Mouse (Mus musculus): ENCODE results near the gene 3300002I08Rik. TPM values are rescaled to one million over a fixed set of nuclear protein-coding genes. Genes with fewer than 3 reads are reported as not detected.
"Not testable (repeated sequence)": the region's sequence is repeated elsewhere in the genome, so short reads cannot be mapped to it uniquely, and the experiment has no call there.

The 3300002I08Rik gene
- polyA plus RNA-seq (2015; fragmentation: Nextera tagmentation; extraction: Ambion mirVana): 14.9 and 15.8 TPM in 2 replicates

DNA sequence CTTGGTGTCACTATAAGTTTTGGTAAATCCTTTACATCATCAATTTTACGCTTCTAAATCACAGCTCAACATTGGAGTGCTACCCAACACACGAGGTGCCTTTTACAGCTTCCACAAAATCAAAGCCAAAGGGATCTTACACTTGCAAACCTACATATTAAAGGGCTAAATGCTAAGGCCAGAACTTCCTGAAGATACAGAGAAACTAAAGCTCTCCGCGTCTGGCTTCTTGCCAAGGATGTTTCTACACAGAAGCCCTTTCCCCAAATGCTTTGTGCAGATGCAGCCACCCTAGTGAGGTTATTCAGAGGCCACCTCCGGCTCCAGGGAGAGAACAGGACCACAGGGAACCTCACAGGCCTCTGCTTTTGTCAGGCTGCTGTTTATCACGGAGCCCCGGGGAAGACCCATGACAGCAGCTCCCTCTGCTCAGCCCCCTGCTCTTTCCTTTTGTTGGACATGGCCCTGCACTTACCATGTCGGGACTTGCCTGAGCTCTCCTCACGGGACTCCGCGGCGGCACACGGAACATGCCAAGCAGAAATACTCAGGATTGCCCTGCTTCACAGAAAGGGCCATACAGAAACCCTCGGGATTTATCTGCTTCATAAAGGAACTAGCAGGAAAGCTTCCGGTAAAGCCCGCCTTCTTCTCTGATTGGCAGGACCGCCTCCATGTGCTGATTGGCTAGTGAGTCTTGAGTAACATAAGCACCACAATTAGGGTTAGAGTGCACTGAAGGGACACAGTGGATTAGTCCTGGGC, at the start of gene 3300002I08Rik:
TSS of gene 3300002I08Rik (minus strand) at position 653 of the 765 bp plus-strand sequence.
- H3K27me3 ChIP-seq; H3K9me3 ChIP-seq; H3K4me1 ChIP-seq (replicated peaks): not testable (repeated sequence)
- peaks cover 13% of the 10 kb centered on the region for H3K36me3 ChIP-seq
- peak; percentile 99 for ATAC-seq (ENCODE audit: low FRiP score)
- peak within 1 kb of the TSS; percentile 80 for H3K9ac ChIP-seq
- H3K27ac ChIP-seq: peak within 1 kb of the TSS; percentile 93
- H3K4me2 ChIP-seq: peak within 1 kb of the TSS; percentile 58
- peak within 1 kb of the TSS; percentile 63 for H3K4me3 ChIP-seq
- WGBS: 4% methylated on average over 17 of the region's 17 CpGs

DNA sequence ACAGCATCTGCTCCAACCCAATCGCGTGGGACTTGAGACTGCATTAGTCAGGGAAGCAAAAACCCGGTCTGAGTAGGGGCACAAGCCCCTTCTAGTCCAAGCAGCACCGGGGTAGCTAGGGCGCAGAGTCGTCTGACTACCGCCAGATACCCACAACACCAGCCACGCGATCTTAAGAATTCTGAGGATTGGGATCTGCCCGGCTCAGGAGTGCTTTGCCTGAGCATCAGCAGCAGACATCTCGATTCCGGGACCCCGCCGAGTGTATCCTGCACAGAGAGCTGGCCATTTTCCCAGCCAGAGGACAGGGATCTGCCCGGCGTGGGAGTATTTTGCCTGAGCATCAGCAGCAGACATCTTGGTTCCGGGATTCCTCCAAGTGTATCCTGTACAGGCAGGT, 49.6 kb upstream of the 3300002I08Rik start:
- Histone ChIP-seq H3K9me3 (peaks cover 24% of the 10 kb centered on the region), H3K36me3 (peaks cover 39% of the 10 kb centered on the region)
- H3K9ac ChIP-seq; H3K27ac ChIP-seq; H3K4me1 ChIP-seq (replicated peaks); H3K4me2 ChIP-seq; H3K27me3 ChIP-seq; ATAC-seq (ENCODE audit: low FRiP score); H3K4me3 ChIP-seq: not testable (repeated sequence)
- WGBS: 90% methylated on average over 17 of the region's 17 CpGs

DNA sequence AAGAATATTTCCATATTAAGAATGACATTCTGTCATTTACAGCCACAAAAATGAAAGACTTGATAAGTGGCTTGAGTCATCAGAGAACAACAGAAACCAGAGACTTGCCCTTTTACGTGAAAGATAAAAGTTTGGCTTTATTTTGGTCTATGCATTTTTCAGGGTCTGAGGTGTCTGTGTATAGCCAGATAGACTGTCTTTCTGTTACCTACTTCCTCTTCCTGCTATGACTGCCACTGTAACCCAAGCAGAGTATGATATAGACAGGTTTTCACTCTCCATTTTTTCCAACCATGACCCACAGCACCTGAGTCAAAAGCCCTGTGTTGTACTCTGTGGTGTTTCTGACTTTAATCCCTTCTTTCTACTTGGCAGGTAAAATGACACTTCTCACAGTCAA, 27.6 kb upstream of the 3300002I08Rik start:
- Histone ChIP-seq H3K9ac (no peak overlapping the region), H3K4me1 (replicated peaks) (no peaks in the 10 kb centered on the region), H3K36me3 (no peaks in the 10 kb centered on the region), H3K27me3 (no peaks in the 10 kb centered on the region), H3K4me3 (no peak overlapping the region), H3K4me2 (no peak overlapping the region), H3K27ac (no peak overlapping the region), H3K9me3 (0 out of 2 replicates have a peak, but pooled peaks cover 6% of the 10 kb centered on the region)
- no peak for ATAC-seq (ENCODE audit: low FRiP score)
- 94% methylated on average over 1 of the region's 1 CpGs for WGBS

DNA sequence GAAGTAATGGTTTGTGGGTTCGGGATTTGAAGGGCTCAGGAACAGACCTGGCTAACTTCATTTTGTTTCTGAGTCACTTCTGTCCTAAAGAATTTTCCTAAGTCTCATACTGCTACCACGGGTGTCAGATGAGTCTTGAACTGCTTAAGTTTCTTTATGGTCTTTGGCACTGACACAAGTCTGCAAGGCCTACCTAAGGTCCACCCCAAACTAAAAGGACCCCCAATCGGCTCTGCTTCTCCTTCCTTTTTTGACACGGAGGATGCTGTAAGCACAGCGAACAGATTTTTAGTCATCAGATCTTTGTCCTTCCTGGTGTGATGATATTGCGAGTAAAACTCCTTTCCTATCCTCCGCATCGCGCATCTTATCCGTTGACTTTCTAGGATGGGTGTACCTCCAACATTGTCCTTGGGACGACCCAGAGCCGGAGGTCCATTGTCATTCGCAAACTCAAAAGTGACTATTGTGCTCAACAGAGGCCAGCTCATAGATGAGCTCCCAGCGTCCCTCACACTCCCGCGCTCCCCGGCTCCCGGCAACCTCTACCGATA, 23.1 kb upstream of the 3300002I08Rik start:
- H3K4me1 ChIP-seq (replicated peaks); H3K36me3 ChIP-seq; ATAC-seq (ENCODE audit: low FRiP score); H3K27ac ChIP-seq; H3K27me3 ChIP-seq; H3K9me3 ChIP-seq; H3K9ac ChIP-seq; H3K4me2 ChIP-seq; H3K4me3 ChIP-seq: not testable (repeated sequence)
- 96% methylated on average over 19 of the region's 19 CpGs for WGBS

DNA sequence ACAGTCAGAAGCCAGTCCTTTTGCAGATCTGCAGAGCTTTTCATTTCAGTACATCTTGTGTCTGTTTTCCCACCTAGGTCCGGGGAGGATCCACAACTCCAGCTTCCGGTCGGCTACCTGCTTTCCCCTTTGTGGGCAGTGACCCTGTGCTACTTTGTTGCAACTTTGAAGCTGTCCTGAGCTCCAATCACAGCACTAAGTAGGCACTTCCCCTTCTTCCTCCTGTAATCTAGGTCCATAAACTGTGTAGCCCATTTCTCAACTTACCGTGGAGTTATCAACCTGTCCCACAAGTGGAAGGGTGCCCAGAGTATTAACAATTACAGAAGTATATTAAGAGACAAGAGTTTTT, 289 bp upstream of the 3300002I08Rik start:
- H3K27ac ChIP-seq: peak overlapping the region; percentile 93
- no peak; the same call in 1 of the 2 replicates for ATAC-seq (ENCODE audit: low FRiP score)
- peak overlapping the region; percentile 63 for H3K4me3 ChIP-seq
- WGBS: 19% methylated on average over 4 of the region's 4 CpGs
- no peaks in the 10 kb centered on the region for H3K27me3 ChIP-seq
- H3K4me1 ChIP-seq (replicated peaks): 0 out of 2 replicates have a peak, but pooled peaks cover 2% of the 10 kb centered on the region
- H3K36me3 ChIP-seq: peaks cover 8% of the 10 kb centered on the region; the same call in 1 of the 2 replicates
- H3K9me3 ChIP-seq: peaks cover 5% of the 10 kb centered on the region; the same call in 1 of the 2 replicates
- H3K9ac ChIP-seq: peak overlapping the region; percentile 80
- peak overlapping the region; percentile 58 for H3K4me2 ChIP-seq

DNA sequence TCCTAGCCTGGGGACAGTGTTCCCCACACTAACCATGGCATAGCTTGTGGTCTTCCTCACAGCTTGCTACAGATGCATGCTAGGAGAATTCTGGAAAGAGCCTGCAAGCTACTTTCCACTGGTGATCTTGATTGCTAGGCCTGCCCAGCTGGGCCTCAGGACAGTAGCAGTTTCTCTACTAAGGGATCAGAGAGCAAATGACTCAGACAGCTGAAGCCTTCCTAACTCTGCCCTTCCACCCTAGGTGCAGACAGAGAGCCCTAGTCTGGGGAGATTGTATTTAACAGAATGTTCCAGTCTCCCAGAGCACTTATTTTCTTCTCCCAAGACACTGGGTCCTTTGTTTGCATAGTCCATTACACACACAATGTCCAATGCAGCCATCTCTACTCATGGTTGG, 5.4 kb downstream of the 3300002I08Rik start:
- H3K4me1 ChIP-seq (replicated peaks); ATAC-seq (ENCODE audit: low FRiP score): not testable (repeated sequence)

DNA sequence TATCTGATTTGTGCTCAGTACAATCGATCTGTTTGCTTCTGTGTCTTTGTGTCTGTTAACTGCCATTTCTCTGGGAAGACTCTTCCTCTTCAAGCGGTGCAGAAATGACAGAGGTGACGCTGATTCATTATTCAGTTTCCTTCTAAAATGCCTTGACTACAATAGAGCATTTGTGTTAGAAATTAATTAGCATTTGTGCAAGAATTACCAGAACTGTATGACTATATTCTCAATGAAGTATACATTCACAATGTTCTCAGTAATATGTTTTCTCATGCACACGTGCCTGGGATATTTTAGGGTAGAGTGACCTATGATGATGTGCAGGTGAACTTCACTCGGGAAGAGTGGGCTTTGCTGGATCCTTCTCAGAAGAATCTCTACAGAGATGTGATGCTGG, 39.2 kb downstream of the 3300002I08Rik start, which contains the start of gene Gm10130:
TSS of gene Gm10130 (plus strand) at position 301 of the 400 bp plus-strand sequence.
- peaks cover 64% of the 10 kb centered on the region for H3K9me3 ChIP-seq
- no peak for ATAC-seq (ENCODE audit: low FRiP score)

More for the DNA sequence above, 5.4 kb downstream of the 3300002I08Rik start:
- not testable (repeated sequence) for H3K4me2 ChIP-seq, H3K9me3 ChIP-seq, H3K27me3 ChIP-seq, H3K27ac ChIP-seq, H3K4me3 ChIP-seq, H3K9ac ChIP-seq
- H3K36me3 ChIP-seq: peaks cover 21% of the 10 kb centered on the region

DNA sequence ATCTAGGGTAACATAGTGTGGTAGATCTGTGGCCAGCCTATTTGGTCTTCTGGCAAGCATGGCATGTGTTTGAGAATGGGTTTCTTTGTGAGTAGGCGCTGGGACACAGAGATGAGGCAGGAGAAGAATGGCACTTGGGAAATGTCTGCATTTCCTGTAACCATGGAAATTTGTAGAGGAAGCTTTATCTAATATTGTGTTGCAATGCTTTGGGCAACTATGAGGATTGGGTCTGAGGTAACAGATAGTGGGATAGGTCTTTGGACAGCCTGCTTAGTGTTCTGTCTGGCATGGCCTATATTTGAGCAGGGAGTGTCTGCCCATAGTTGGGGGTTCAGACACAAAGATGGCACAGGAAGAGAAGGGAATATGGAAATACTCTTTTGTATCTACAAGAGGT, 43.6 kb downstream of the 3300002I08Rik start:
- H3K27ac ChIP-seq: no peak overlapping the region
- no peaks in the 10 kb centered on the region for H3K4me1 ChIP-seq (replicated peaks)
- H3K4me2 ChIP-seq: no peak overlapping the region
- H3K9ac ChIP-seq: no peak overlapping the region
- no peak overlapping the region for H3K4me3 ChIP-seq
- WGBS: 96% methylated on average over 1 of the region's 1 CpGs
- H3K27me3 ChIP-seq: no peaks in the 10 kb centered on the region
- peaks cover 67% of the 10 kb centered on the region for H3K36me3 ChIP-seq
- ATAC-seq (ENCODE audit: low FRiP score): no peak
- H3K9me3 ChIP-seq: peaks cover 62% of the 10 kb centered on the region

More for the DNA sequence above, 39.2 kb downstream of the 3300002I08Rik start, which contains the start of gene Gm10130:
- Histone ChIP-seq H3K27me3 (no peaks in the 10 kb centered on the region), H3K36me3 (peaks cover 69% of the 10 kb centered on the region), H3K4me1 (replicated peaks) (no peaks in the 10 kb centered on the region), H3K4me3 (no peak within 1 kb of the TSS), H3K27ac (no peak within 1 kb of the TSS), H3K4me2 (no peak within 1 kb of the TSS), H3K9ac (no peak within 1 kb of the TSS)
- WGBS: 97% methylated on average over 5 of the region's 5 CpGs

DNA sequence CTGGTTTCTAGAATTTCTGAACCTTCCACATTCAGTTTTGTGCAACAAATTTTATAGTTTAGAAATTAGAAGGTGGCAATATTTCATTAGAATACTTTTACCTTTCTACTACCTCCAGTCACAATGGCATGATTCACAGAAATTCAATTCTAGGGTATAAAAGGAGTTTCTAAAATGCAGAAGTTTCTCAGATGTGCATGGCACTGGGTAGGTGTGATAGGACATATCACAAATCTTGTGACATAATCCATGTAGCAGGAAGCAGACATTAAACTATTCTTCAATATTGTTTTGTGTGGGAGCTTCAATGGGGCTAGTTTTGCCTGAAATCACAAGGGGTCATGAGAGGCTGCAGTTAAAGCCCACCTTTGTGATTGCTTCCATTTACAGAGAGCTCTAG, 46.4 kb downstream of the 3300002I08Rik start:
- 0 out of 2 replicates have a peak, but pooled peaks cover 2% of the 10 kb centered on the region for H3K4me1 ChIP-seq (replicated peaks)
- H3K4me2 ChIP-seq: no peak overlapping the region
- peaks cover 43% of the 10 kb centered on the region for H3K36me3 ChIP-seq
- no peak for ATAC-seq (ENCODE audit: low FRiP score)
- H3K9me3 ChIP-seq: peaks cover 39% of the 10 kb centered on the region
- no peak overlapping the region for H3K4me3 ChIP-seq
- no peak overlapping the region for H3K9ac ChIP-seq
- H3K27me3 ChIP-seq: no peaks in the 10 kb centered on the region
- no peak overlapping the region for H3K27ac ChIP-seq

DNA sequence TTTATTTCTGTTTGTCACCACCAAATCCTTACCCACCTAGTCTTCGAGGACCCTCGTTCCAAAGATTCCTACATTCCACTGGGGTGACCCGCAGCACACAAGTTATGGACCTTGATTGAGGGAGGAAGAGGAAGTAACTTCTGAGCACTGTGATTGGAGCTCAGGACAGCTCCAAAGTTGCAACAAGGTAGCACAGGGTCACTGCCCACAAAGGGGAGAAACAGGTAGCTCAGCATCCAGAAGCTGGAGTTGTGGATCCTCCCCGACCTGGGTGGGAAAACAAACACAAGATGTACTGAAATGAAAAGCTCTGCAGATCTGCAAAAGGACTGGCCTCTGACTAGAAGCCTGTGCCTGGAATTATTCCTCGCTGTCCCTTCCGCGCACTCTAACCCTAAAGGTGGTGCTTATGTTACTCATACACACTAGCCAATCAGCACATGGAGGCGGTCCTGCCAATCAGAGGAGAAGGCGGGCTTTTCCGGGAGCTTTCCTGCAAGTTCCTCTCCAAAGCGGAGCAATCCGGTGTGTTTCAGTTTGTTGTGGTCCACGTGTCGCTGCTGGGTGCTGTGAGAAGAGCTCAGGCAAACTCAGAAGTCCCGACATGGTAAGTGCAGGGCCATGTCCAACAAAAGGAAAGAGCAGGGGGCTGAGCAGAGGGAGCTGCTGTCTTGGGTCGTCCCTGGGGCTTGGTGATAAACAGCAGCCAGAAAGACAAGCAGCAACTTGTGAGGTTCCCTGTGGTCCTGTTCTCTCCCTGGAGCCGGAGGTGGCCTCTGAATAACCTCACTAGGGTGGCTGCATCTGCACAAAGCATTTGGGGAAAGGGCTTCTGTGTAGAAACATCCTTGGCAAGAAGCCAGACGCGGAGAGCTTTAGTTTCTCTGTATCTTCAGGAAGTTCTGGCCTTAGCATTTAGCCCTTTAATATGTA, 51.3 kb downstream of the 3300002I08Rik start:
- not testable (repeated sequence) for H3K36me3 ChIP-seq; H3K27me3 ChIP-seq; H3K4me1 ChIP-seq (replicated peaks); H3K27ac ChIP-seq; H3K9me3 ChIP-seq
- H3K4me3 ChIP-seq: peak overlapping the region; percentile 49
- WGBS: 19% methylated on average over 19 of the region's 19 CpGs
- ATAC-seq (ENCODE audit: low FRiP score): peak; percentile 99
- H3K4me2 ChIP-seq: peak overlapping the region; percentile 56
- peak overlapping the region; percentile 67 for H3K9ac ChIP-seq

DNA sequence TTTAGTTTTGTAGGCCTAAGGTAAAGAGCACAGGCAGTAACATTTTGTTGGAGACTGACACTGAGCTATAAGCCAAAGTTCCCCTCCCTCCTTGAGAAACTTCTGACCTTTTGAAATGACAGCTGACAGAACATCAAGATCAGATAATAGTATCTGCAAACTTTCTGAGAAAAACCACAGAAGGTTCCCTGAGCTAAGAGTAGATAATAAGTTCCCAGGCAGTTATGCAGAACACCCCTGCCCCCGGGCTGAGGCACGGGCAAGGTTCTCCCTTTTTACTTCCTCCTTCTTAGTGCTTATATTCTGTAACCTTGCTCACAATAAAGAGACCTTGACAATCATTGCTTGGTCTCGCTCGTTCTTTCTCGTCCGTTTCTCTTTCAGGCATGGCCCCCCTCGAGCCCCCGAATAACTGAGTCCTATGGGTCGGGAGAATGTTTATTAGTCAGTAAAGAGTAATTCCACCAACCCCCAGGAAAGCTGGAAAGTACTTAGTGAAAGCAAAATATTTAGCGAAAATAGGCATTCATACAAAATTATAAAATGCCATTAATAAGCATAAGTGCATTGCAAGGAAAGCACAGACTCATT, 55.3 kb downstream of the 3300002I08Rik start:
- ATAC-seq (ENCODE audit: low FRiP score): no peak
- Histone ChIP-seq H3K9me3 (no peaks in the 10 kb centered on the region), H3K27ac (no peak overlapping the region), H3K4me3 (no peak overlapping the region), H3K9ac (no peak overlapping the region), H3K4me1 (replicated peaks) (0 out of 2 replicates have a peak, but pooled peaks cover 2% of the 10 kb centered on the region), H3K36me3 (no peaks in the 10 kb centered on the region), H3K27me3 (no peaks in the 10 kb centered on the region), H3K4me2 (no peak overlapping the region)
- 90% methylated on average over 10 of the region's 10 CpGs for WGBS

DNA sequence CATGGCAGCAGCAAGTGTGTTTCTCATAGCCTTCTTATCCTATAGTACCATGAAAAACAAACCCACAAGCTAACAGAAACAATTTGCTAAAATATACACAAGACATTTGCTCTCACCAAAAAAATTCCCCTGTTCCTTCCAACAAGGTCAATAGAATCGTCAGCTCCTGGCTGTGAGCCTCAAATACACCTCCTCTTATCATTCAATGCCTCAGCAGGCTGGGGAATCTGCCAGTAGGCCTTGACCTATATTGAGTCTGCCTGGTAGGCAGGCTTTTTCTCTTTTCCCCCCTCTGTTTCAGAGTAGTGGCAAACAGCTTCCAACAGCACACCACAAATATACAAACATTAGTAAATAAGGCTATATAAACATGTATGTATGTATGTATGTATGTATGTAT, 63.5 kb downstream of the 3300002I08Rik start:
- H3K36me3 ChIP-seq: no peaks in the 10 kb centered on the region
- H3K4me2 ChIP-seq: no peak overlapping the region
- H3K4me3 ChIP-seq: no peak overlapping the region
- H3K27me3 ChIP-seq: no peaks in the 10 kb centered on the region
- no peak overlapping the region for H3K27ac ChIP-seq
- 56% methylated on average over 1 of the region's 1 CpGs for WGBS
- no peaks in the 10 kb centered on the region for H3K9me3 ChIP-seq
- H3K4me1 ChIP-seq (replicated peaks): no peaks in the 10 kb centered on the region
- no peak overlapping the region for H3K9ac ChIP-seq
- ATAC-seq (ENCODE audit: low FRiP score): no peak
